Mouse (Mus musculus): ENCODE data around the gene Ppm1e.
A peak's percentile ranks its signal among the peaks of the same experiment; 100 is the strongest.

- TF ChIP-seq CTCF (IDR thresholded peaks at IDR 0.05; ENCODE audit: low read depth) = peak; percentile 36
- no peak for TF ChIP-seq EP300 (optimal IDR thresholded peaks at IDR 0.05)
These were observed 117.6 kb downstream of the Ppm1e start for GRCm38 (mm10) chr11:87241256-87241655.
